Mouse (Mus musculus) intestine, embryonic 16.5 days (tissue): ENCODE measurements around the gene Rbm5. TPM values are rescaled to one million over a fixed set of nuclear protein-coding genes. Genes with fewer than 3 reads are reported as not detected.

Experiments
- ATAC-seq: fragments of 200-750 bp; cut with Nextera tagmentation; 2 replicates; pipeline ENCODE4 v1.8.0; 2017; ENCODE audit warnings: moderate TSS enrichment, moderate library complexity
- H3K27ac ChIP-seq: fragments of 300-500 bp; sonication (generic); 2 replicates; pipeline ENCODE4 v1.5.1; 2014; ENCODE audit warnings: mild to moderate bottlenecking, low read length
- H3K27me3 ChIP-seq: fragments of 300-500 bp; sonication (generic); replicated peaks from 2 replicates; pipeline ENCODE4 v1.6.1; 2014; ENCODE audit warnings: low read length, control low read depth, mixed read lengths; ENCODE audit not compliant: control insufficient read depth, insufficient read depth
- H3K36me3 ChIP-seq: fragments of 300-500 bp; sonication (generic); 2 replicates; pipeline ENCODE4 v1.6.1; 2014; ENCODE audit warnings: low read length, control low read depth; ENCODE audit not compliant: control insufficient read depth, insufficient read depth
- H3K4me1 ChIP-seq: fragments of 300-500 bp; sonication (generic); 2 replicates; pipeline ENCODE4 v1.6.1; 2014; ENCODE audit warnings: low read length, control low read depth, mixed read lengths; ENCODE audit not compliant: control insufficient read depth, insufficient read depth
- H3K4me2 ChIP-seq: fragments of 300-500 bp; sonication (generic); 2 replicates; pipeline ENCODE4 v1.6.1; 2014; ENCODE audit warnings: low read depth, low read length, control low read depth
- H3K4me3 ChIP-seq: fragments of 300-500 bp; sonication (generic); 2 replicates; pipeline ENCODE4 v1.5.1; 2014; ENCODE audit warnings: mild to moderate bottlenecking, low read length
- H3K9ac ChIP-seq: fragments of 300-500 bp; sonication (generic); 2 replicates; pipeline ENCODE4 v1.6.1; 2014; ENCODE audit warnings: low read depth, low read length
- H3K9me3 ChIP-seq: fragments of 300-500 bp; sonication (generic); 2 replicates; pipeline ENCODE4 v1.6.1; 2016; ENCODE audit warnings: low read length, control low read depth; ENCODE audit not compliant: control insufficient read depth
- WGBS: fragments of 180-500 bp; shearing (Covaris S2); extraction: QIAGEN DNeasy Blood & Tissue Kit; methylation state at CpG from one replicate; pipeline ENCODE4 v1.1.7; 2014; 5-methylcytosine and 5-hydroxymethylcytosine counted together
- polyA plus RNA-seq: library from polyadenylated mRNA; unstranded; fragments of >200 nt; fragmentation: Nextera tagmentation; extraction: Ambion mirVana; gene quantifications from 2 replicates; pipeline ENCODE4 v1.2.1, GENCODE M21; 2015

Gene Rbm5
- polyA plus RNA-seq, 1 experiment from 2014 or later = 145 TPM

- H3K9ac ChIP-seq = 0 out of 2 replicates have a peak overlapping the region, but pooled peaks have one; percentile 30
- peak overlapping the region; percentile 33 for H3K4me2 ChIP-seq
- peaks cover 29% of the 10 kb centered on the region for H3K4me1 ChIP-seq
- H3K9me3 ChIP-seq = no peaks in the 10 kb centered on the region
- peak; percentile 43 for ATAC-seq
- no peak overlapping the region for H3K4me3 ChIP-seq
- H3K27ac ChIP-seq = peak overlapping the region; percentile 55
- H3K36me3 ChIP-seq = no peaks in the 10 kb centered on the region
- 6% methylated on average over 11 of the region's 11 CpGs for WGBS
- no peaks in the 10 kb centered on the region for H3K27me3 ChIP-seq
These were observed 46.8 kb downstream of the Rbm5 start for GRCm38 (mm10) chr9:107723794-107724531.

- 28% methylated on average over 6 of the region's 6 CpGs for WGBS
These were observed 47.5 kb downstream of the Rbm5 start for GRCm38 (mm10) chr9:107723292-107723691.

GRCm38 (mm10) chr9:107718781-107719540 lies 51.8 kb downstream of the Rbm5 start:
- H3K27ac ChIP-seq = no peak overlapping the region
- H3K9ac ChIP-seq = no peak overlapping the region
- WGBS = 82% methylated on average over 10 of the region's 10 CpGs
- H3K27me3 ChIP-seq = no peaks in the 10 kb centered on the region
- no peak for ATAC-seq
- peaks cover 35% of the 10 kb centered on the region for H3K4me1 ChIP-seq
- no peak overlapping the region for H3K4me3 ChIP-seq
- H3K9me3 ChIP-seq = no peaks in the 10 kb centered on the region
- H3K4me2 ChIP-seq = no peak overlapping the region
- H3K36me3 ChIP-seq = no peaks in the 10 kb centered on the region

More at GRCm38 (mm10) chr9:107723292-107723691, 47.5 kb downstream of the Rbm5 start:
- no peaks in the 10 kb centered on the region for H3K27me3 ChIP-seq
- no peaks in the 10 kb centered on the region for H3K36me3 ChIP-seq
- H3K27ac ChIP-seq = no peak overlapping the region
- peaks cover 29% of the 10 kb centered on the region for H3K4me1 ChIP-seq
- H3K4me2 ChIP-seq = peak overlapping the region; percentile 33; the same call in 1 of the 2 replicates
- H3K9me3 ChIP-seq = no peaks in the 10 kb centered on the region
- ATAC-seq = peak; percentile 48
- H3K4me3 ChIP-seq = no peak overlapping the region
- H3K9ac ChIP-seq = 0 out of 2 replicates have a peak overlapping the region, but pooled peaks have one; percentile 30

GRCm38 (mm10) chr9:107716951-107717350 lies 53.8 kb downstream of the Rbm5 start:
- Histone ChIP-seq H3K4me1 (peaks cover 27% of the 10 kb centered on the region), H3K9ac (no peak overlapping the region), H3K27ac (peak overlapping the region; percentile 20), H3K27me3 (no peaks in the 10 kb centered on the region), H3K36me3 (no peaks in the 10 kb centered on the region), H3K4me2 (no peak overlapping the region), H3K4me3 (no peak overlapping the region), H3K9me3 (no peaks in the 10 kb centered on the region)
- WGBS = 40% methylated on average over 6 of the region's 6 CpGs
- peak; percentile 47; the same call in 1 of the 2 replicates for ATAC-seq

- no peak for ATAC-seq
- no peaks in the 10 kb centered on the region for H3K9me3 ChIP-seq
- peaks cover 28% of the 10 kb centered on the region for H3K4me1 ChIP-seq
- no peaks in the 10 kb centered on the region for H3K36me3 ChIP-seq
- no peak overlapping the region for H3K4me3 ChIP-seq
- H3K27ac ChIP-seq = no peak overlapping the region
- H3K9ac ChIP-seq = no peak overlapping the region
- no peak overlapping the region for H3K4me2 ChIP-seq
- H3K27me3 ChIP-seq = no peaks in the 10 kb centered on the region
- 82% methylated on average over 2 of the region's 2 CpGs for WGBS
These were observed 55.2 kb downstream of the Rbm5 start for GRCm38 (mm10) chr9:107715632-107716031.

GRCm38 (mm10) chr9:107714221-107714952 lies 56.4 kb downstream of the Rbm5 start:
- Histone ChIP-seq H3K27ac (peak overlapping the region; percentile 47), H3K9me3 (no peaks in the 10 kb centered on the region), H3K9ac (0 out of 2 replicates have a peak overlapping the region, but pooled peaks have one; percentile 8), H3K4me3 (no peak overlapping the region), H3K4me2 (no peak overlapping the region), H3K4me1 (peaks cover 30% of the 10 kb centered on the region), H3K27me3 (no peaks in the 10 kb centered on the region), H3K36me3 (no peaks in the 10 kb centered on the region)
- peak; percentile 12; the same call in 1 of the 2 replicates for ATAC-seq
- 22% methylated on average over 12 of the region's 12 CpGs for WGBS

GRCm38 (mm10) chr9:107709697-107710483 lies 60.9 kb downstream of the Rbm5 start, which contains the start of gene Sema3f:
TSS of gene Sema3f (minus strand) at chr9:107710475.
- 1% methylated on average over 72 of the region's 86 CpGs for WGBS
- peak; percentile 90 for ATAC-seq

GRCm38 (mm10) chr9:107709096-107709696 lies 61.6 kb downstream of the Rbm5 start:
- peaks cover 55% of the 10 kb centered on the region for H3K4me1 ChIP-seq
- H3K4me3 ChIP-seq = peak overlapping the region; percentile 77
- H3K9ac ChIP-seq = peak overlapping the region; percentile 87
- under 1% methylated on average over 52 of the region's 55 CpGs for WGBS
- H3K4me2 ChIP-seq = peak overlapping the region; percentile 97
- no peaks in the 10 kb centered on the region for H3K36me3 ChIP-seq
- no peaks in the 10 kb centered on the region for H3K27me3 ChIP-seq
- ATAC-seq = peak; percentile 8; the same call in 1 of the 2 replicates
- H3K9me3 ChIP-seq = no peaks in the 10 kb centered on the region
- peak overlapping the region; percentile 87 for H3K27ac ChIP-seq

More at GRCm38 (mm10) chr9:107709697-107710483, 60.9 kb downstream of the Rbm5 start, which contains the start of gene Sema3f:
- H3K27ac ChIP-seq = peak within 1 kb of the TSS; percentile 87
- no peaks in the 10 kb centered on the region for H3K9me3 ChIP-seq
- no peaks in the 10 kb centered on the region for H3K36me3 ChIP-seq
- peak within 1 kb of the TSS; percentile 77 for H3K4me3 ChIP-seq
- peak within 1 kb of the TSS; percentile 97 for H3K4me2 ChIP-seq
- peak within 1 kb of the TSS; percentile 87 for H3K9ac ChIP-seq
- H3K27me3 ChIP-seq = no peaks in the 10 kb centered on the region
- H3K4me1 ChIP-seq = peaks cover 55% of the 10 kb centered on the region
